In genomic region chr13:55622649-55623541, GRCm38 (mm10) we compare ENCODE assay signal across 7 mouse cellular contexts. TPM values are rescaled to one million over a fixed set of nuclear protein-coding genes. Genes with fewer than 3 reads are reported as not detected.
DNase-seq lines count a peak whose midpoint lies in the region; ATAC-seq lines count a peak whose summit lies in the region.

Gene Caml, plus strand, starts transcription at chr13:55623005.

- H3K27me3 ChIP-seq in embryonic facial prominence, embryonic 11.5 days (ENCODE audit: control insufficient read depth, insufficient read depth, low read length): no peaks in the 10 kb centered on the region
- no peaks in the 10 kb centered on the region for H3K27me3 ChIP-seq in limb, embryonic 10.5 days (ENCODE audit: low read depth, poor library complexity, severe bottlenecking)
- no peaks in the 10 kb centered on the region for H3K27me3 ChIP-seq in midbrain, embryonic 13.5 days

- peak within 1 kb of the TSS; percentile 78 for H3K27ac ChIP-seq in embryonic facial prominence, embryonic 11.5 days (replicated peaks; ENCODE audit: low read depth, low read length)
- peak within 1 kb of the TSS; percentile 94 for H3K27ac ChIP-seq in limb, embryonic 10.5 days
- peak within 1 kb of the TSS; percentile 94 for H3K27ac ChIP-seq in midbrain, embryonic 13.5 days

- no peaks in the 10 kb centered on the region for H3K4me1 ChIP-seq in embryonic facial prominence, embryonic 11.5 days (ENCODE audit: control insufficient read depth, insufficient read depth, low read length)
- peaks cover 22% of the 10 kb centered on the region for H3K4me1 ChIP-seq in limb, embryonic 10.5 days
- H3K4me1 ChIP-seq in midbrain, embryonic 13.5 days (replicated peaks): peaks cover 32% of the 10 kb centered on the region

- WGBS in embryonic facial prominence, embryonic 11.5 days: under 1% methylated on average over 59 of the region's 59 CpGs
- under 1% methylated on average over 59 of the region's 59 CpGs for WGBS in limb, embryonic 10.5 days
- WGBS in midbrain, embryonic 13.5 days: under 1% methylated on average over 59 of the region's 59 CpGs

- no peaks in the 10 kb centered on the region for H3K9me3 ChIP-seq in embryonic facial prominence, embryonic 11.5 days (replicated peaks; ENCODE audit: control insufficient read depth, low read length)
- H3K9me3 ChIP-seq in limb, embryonic 10.5 days (replicated peaks): no peaks in the 10 kb centered on the region
- no peaks in the 10 kb centered on the region for H3K9me3 ChIP-seq in midbrain, embryonic 13.5 days

- peak; percentile 92 for DNase-seq in adrenal gland, postnatal 14 days
- peak; percentile 94 for DNase-seq in embryonic facial prominence, embryonic 11.5 days (ENCODE audit: low spot score)
- peak; percentile 89 for DNase-seq in kidney, adult 11 months
- DNase-seq in limb, embryonic 10.5 days (ENCODE audit: low spot score): peak; percentile 87
- peak; percentile 88 for DNase-seq in spleen, adult 12 weeks (ENCODE audit: low spot score)

- ATAC-seq in embryonic facial prominence, embryonic 11.5 days (replicated peaks; ENCODE audit: insufficient number of reproducible peaks, low FRiP score, low TSS enrichment, low read depth): peak; percentile 97
- ATAC-seq in granulocyte monocyte progenitor cell, adult 5-6 weeks (replicated peaks; ENCODE audit: poor library complexity, severe bottlenecking): peak; percentile 96
- ATAC-seq in midbrain, embryonic 13.5 days: peak; percentile 98

- H3K4me3 ChIP-seq in embryonic facial prominence, embryonic 11.5 days (ENCODE audit: low read depth, low read length): peak within 1 kb of the TSS; percentile 69
- H3K4me3 ChIP-seq in limb, embryonic 10.5 days: peak within 1 kb of the TSS; percentile 89
- peak within 1 kb of the TSS; percentile 73 for H3K4me3 ChIP-seq in midbrain, embryonic 13.5 days (replicated peaks)

- peak within 1 kb of the TSS; percentile 80 for H3K9ac ChIP-seq in embryonic facial prominence, embryonic 11.5 days (replicated peaks; ENCODE audit: low read length)
- H3K9ac ChIP-seq in midbrain, embryonic 13.5 days (replicated peaks): peak within 1 kb of the TSS; percentile 83

- H3K4me2 ChIP-seq in embryonic facial prominence, embryonic 11.5 days (ENCODE audit: low read depth, low read length): peak within 1 kb of the TSS; percentile 37
- H3K4me2 ChIP-seq in midbrain, embryonic 13.5 days (replicated peaks): peak within 1 kb of the TSS; percentile 66

- no peaks in the 10 kb centered on the region; the same call in 1 of the 2 replicates for H3K36me3 ChIP-seq in embryonic facial prominence, embryonic 11.5 days (replicated peaks; ENCODE audit: control insufficient read depth, insufficient read depth, low read depth, low read length)
- H3K36me3 ChIP-seq in limb, embryonic 10.5 days: peaks cover 31% of the 10 kb centered on the region
- peaks cover 22% of the 10 kb centered on the region for H3K36me3 ChIP-seq in midbrain, embryonic 13.5 days

RNA-seq across cellular contexts. Expression of gene Caml, which starts in this region (rescaled TPM):
- 25.4 and 27.9 TPM in 2 replicates for total RNA-seq in adrenal gland, postnatal 14 days (2021)
- polyA plus RNA-seq in embryonic facial prominence, embryonic 11.5 days (2014; fragmentation: Nextera tagmentation; extraction: Ambion mirVana): 62.3 and 66.1 TPM in 2 replicates
- total RNA-seq in granulocyte monocyte progenitor cell, adult 5-6 weeks (2014; fragmentation: Nextera tagmentation): 33.9 and 46.9 TPM in 2 replicates
- total RNA-seq in granulocyte monocyte progenitor cell, adult 5-6 weeks (2017): 33.0 and 49.9 TPM in 2 replicates
- polyA plus RNA-seq in limb, embryonic 10.5 days (2016; fragmentation: Nextera tagmentation; extraction: Ambion mirVana): 48.1 and 53.3 TPM in 2 replicates
- polyA plus RNA-seq in midbrain, embryonic 13.5 days (2015; fragmentation: Nextera tagmentation; extraction: Ambion mirVana): 92.3 and 97.5 TPM in 2 replicates

Comparison
In these comparisons a context has a peak if more than half of its experiments do, and no peak if none do; other contexts are left out.
1. Peak in every context shown above with its lines: DNase-seq, ATAC-seq, H3K4me3 ChIP-seq and H3K27ac ChIP-seq.